Mouse (Mus musculus) adrenal gland, postnatal 14 days (tissue): ENCODE results near the gene Sidt1. TPM values are rescaled to one million over a fixed set of nuclear protein-coding genes. Genes with fewer than 3 reads are reported as not detected.
A peak's percentile ranks its signal among the peaks of the same experiment; 100 is the strongest.

ENCODE experiments used
- DNase-seq: peaks from one replicate; pipeline ENCODE4 v3.0.0; 2021; ENCODE audit warnings: mixed read lengths
- total RNA-seq: library from RNA; stranded (reverse); gene quantifications from 2 replicates; pipeline ENCODE4 v1.2.3, GENCODE M21; 2021

The Sidt1 gene
- total RNA-seq, 1 experiment from 2014 or later: 11.3 TPM

- DNase-seq: peak; percentile 22
Measured at GRCm38 (mm10) chr16:44243323-44243722, 89.7 kb downstream of the Sidt1 start.

- DNase-seq: peak; percentile 86
Measured at GRCm38 (mm10) chr16:44242633-44243032, 90.4 kb downstream of the Sidt1 start.

GRCm38 (mm10) chr16:44240406-44240805, 92.6 kb downstream of the Sidt1 start:
- DNase-seq: peak; percentile 24

DNA sequence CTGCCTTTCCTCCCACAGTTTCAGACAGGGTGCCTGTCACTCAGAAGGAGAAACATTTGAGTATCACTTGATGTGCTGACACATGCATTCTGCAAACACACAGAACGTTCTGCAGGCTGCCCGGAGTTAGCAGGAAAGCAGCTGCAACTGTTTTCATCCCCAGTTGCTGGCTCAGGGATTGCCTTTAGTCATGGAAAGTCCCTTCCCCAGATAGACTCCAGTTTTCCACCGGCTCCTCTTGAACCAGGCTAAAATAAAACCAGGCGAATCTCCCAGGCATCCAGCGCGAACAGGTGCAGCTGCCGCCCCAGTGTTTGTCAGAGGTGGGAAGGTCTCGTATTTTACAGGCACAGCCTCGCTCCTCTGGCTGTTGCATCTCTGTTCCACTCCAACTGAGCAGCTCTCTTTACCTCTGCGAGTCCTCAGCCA, 94.1 kb downstream of the Sidt1 start:
- DNase-seq: no peak

GRCm38 (mm10) chr16:44237836-44238235, 95.2 kb downstream of the Sidt1 start:
- DNase-seq: no peak

DNA sequence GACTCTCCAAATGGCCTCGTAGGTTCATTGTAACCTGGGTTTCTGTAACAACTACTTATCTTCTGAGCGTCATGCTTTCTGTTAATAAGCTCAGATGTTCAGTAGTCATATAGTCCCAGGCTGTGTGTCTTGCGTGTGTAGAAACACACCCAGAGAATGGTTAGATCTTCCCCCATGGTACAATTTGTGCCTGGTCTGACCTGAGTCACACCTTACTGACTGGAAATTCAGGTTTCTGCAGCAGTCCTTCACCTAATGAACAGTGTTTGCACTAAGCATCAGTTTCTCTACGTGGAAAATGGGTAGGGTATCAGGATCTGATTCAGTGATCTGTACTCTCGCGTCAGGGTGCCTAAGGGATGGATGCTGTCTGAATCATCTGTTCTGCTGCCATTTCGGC, 100.0 kb downstream of the Sidt1 start:
- no peak for DNase-seq

DNA sequence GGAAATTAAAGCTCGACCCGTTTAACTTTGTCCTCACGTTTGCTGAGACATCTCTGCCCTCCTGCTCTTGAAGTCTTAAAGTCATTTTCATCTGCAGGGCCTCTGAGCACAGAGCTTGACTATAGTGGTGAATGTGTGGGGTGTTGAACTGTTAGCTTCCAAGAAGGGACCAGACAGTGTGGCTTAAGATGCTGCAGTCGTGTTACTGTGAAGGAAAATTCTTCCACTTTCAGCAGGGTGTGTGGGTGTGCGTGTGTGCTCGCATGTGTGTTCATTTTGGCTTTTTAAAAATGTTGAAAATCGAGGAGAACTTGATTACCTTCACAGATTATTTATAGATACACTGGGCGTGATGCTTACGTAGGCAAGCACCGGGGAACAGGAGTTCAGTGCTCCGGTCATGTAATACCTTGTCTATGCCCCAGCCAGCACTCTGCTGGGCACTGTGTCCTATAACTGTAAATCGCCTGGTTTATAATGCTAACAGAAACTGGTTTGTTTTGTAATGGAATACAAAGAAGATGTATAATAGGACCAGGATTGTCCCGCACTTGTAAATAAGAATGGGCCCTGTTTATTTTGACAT, 106.2 kb downstream of the Sidt1 start:
- DNase-seq: no peak

- DNase-seq: no peak
Measured at GRCm38 (mm10) chr16:44221463-44221862, 111.5 kb downstream of the Sidt1 start.

DNA sequence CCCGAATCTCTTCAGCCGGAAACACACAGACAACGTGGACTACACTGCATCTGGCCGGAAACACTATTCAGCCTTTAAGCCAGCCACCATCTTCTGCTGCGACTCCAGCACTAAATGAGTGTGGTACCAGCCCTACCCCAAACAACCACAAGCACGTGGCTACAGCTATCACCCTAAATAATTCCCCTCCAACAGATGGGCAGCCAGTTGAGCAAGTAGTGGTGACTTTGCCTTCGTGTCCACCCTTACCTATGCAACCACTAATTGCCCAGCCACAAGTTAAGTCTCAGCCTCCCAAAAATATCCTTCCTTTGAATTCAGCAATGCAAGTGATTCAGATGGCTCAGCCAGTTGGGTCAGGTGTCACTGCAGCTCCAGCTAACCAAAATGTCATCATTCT, 116.6 kb downstream of the Sidt1 start:
- no peak for DNase-seq

GRCm38 (mm10) chr16:44215513-44215912, 117.5 kb downstream of the Sidt1 start:
- no peak for DNase-seq

DNA sequence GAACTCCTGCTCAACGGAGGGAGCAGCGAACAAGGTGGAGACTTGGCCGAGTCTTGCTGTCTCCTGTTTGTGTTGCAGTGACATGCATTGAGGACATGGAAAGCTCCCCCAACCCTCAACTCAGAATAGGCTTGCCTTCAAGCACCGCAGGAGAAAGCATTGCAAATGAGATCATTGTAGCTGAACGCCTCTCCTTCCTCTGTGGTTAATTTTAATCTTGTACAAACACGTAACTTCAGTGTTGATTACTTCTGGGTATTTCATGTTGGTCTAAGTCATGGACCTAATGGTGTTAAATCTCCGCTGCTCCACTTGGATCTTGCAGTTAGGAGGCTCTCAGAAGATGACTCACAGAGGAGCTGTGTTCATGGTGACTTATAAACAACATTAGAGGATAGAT, 120.3 kb downstream of the Sidt1 start:
- no peak for DNase-seq

GRCm38 (mm10) chr16:44211054-44211414, 122.0 kb downstream of the Sidt1 start:
- no peak for DNase-seq

GRCm38 (mm10) chr16:44210156-44211053, 122.6 kb downstream of the Sidt1 start:
- DNase-seq: no peak

GRCm38 (mm10) chr16:44205973-44206372, 127.0 kb downstream of the Sidt1 start:
- DNase-seq: no peak

DNA sequence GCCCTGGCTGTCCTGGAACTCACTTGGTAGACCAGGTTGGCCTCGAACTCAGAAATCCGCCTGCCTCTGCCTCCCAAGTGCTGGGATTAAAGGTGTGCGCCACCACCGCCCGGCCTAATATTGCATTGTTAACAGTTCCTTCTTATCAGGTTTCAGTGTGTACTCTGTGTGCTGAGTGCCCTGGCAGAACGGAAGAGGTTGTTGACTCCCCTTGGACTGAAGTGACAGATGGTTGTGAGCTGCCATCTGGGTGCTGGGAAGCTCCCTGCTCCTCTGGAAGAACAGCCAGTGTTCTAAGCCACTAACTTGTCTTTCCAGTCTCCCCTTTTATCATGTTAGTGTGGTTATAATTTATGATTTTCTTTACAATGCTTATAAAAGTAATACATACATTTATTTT, 128.7 kb downstream of the Sidt1 start:
- DNase-seq: no peak

GRCm38 (mm10) chr16:44200146-44200545, 132.8 kb downstream of the Sidt1 start:
- DNase-seq: no peak

DNA sequence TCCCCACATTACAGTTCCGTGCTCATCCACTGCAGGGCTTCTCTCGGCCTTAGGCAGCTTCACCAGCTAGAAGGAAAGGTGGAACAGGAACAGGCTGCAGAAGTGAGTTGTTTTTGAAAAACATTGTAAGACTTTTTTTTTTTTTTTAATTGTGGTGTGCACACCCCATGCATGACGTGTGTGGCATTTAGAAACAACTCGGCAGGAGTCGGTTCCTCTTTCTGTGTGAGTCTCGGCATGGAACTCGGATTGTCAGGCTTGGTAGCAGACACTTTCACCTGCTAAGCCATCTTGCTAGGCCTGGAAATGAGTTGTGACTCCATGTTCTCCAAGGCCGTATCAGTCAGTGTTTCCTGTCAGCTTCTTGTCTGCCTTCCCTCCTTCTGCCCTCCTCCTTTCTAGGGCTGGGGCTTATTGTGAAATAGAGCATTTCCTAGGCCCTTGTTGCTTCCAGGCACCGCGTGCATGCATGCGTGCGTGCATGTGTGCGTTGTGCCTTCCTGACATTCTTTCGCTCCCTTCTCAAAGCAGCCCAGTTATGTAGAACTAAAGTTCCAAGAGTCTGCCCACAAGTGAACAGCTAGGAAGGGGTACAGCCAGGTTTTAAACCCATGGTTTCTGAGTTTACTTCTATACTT, 133.8 kb downstream of the Sidt1 start:
- no peak for DNase-seq

GRCm38 (mm10) chr16:44190968-44191367, 142.0 kb downstream of the Sidt1 start:
- no peak for DNase-seq

Other genes with a start within 250 kb of the Sidt1 start
- gene Atp6v1a, start 193.5 kb downstream of the Sidt1 start, total RNA-seq: 102 and 112 TPM in 2 replicates
- gene Naa50, start 193.4 kb downstream of the Sidt1 start, total RNA-seq: 84.5 and 84.7 TPM in 2 replicates
- gene Usf3, start 159.9 kb downstream of the Sidt1 start, total RNA-seq: 25.5 and 27.0 TPM in 2 replicates
- gene Spice1, start 13.9 kb upstream of the Sidt1 start, total RNA-seq: 21.5 and 23.5 TPM in 2 replicates
- gene Cfap44, start 61.6 kb upstream of the Sidt1 start, total RNA-seq: 0.71 and 1.4 TPM in 2 replicates
- 43.0 and 46.3 TPM in 2 replicates for gene Boc, start 225.7 kb upstream of the Sidt1 start, total RNA-seq